Mouse (Mus musculus): Measurements from ENCODE around the gene Vmn2r32.
"Not testable (repeated sequence)": the region's sequence is repeated elsewhere in the genome, so short reads cannot be mapped to it uniquely, and the experiment has no call there.

The Vmn2r32 gene

GRCm38 (mm10) chr7:7479918-7480317, at the start of gene Vmn2r32:
Gene Vmn2r32 (minus strand): TSS chr7:7480018.
- DNase-seq (ENCODE audit: low spot score in 2 of 2) = not testable (repeated sequence)
